Mouse (Mus musculus) stomach, postnatal 0 days (tissue): ENCODE data around the gene Ccdc71l.

Source experiments
- CTCF ChIP-seq: IDR thresholded peaks from 2 replicates; pipeline ENCODE4 v1.5.1; 2016; ENCODE audit warnings: antibody characterized with exemption, low read depth, mild to moderate bottlenecking, moderate library complexity
- EP300 ChIP-seq: optimal IDR thresholded peaks from 2 replicates; pipeline ENCODE3; 2016; ENCODE audit warnings: antibody characterized with exemption

- no peak for TF ChIP-seq CTCF
- TF ChIP-seq EP300 = no peak
Observed at GRCm38 (mm10) chr12:32379731-32380130, 1.2 kb downstream of the Ccdc71l start.
